Comparison of ENCODE assay signal across 8 mouse cellular contexts in genomic region chr2:164047197-164047690, GRCm38 (mm10). TPM values are rescaled to one million over a fixed set of nuclear protein-coding genes. Genes with fewer than 3 reads are reported as not detected.
DNase-seq lines count a peak whose midpoint lies in the region; ATAC-seq and TF ChIP-seq lines count a peak whose summit lies in the region.

No protein-coding gene starts in this region.

- peak; percentile 73 for DNase-seq in liver, postnatal 0 days
- no peak for DNase-seq in layer of hippocampus, adult 11-12 months (ENCODE audit: low spot score)
- no peak for DNase-seq in gastrocnemius, adult 8-10 months (ENCODE audit: low spot score in 2 of 2)

- H3K27ac ChIP-seq in bone marrow, adult 2 months (ENCODE audit: control insufficient read depth, insufficient read depth, low read depth, low read length, poor library complexity) = peak overlapping the region; percentile 59
- no peak overlapping the region for H3K27ac ChIP-seq in intestine, embryonic 16.5 days (ENCODE audit: low read length)
- no peak overlapping the region for H3K27ac ChIP-seq in liver, postnatal 0 days (ENCODE audit: low read depth)
- H3K27ac ChIP-seq in neural tube, embryonic 13.5 days (replicated peaks) = no peak overlapping the region

- peaks cover 1% of the 10 kb centered on the region for H3K4me1 ChIP-seq in bone marrow, adult 2 months (ENCODE audit: control insufficient read depth, insufficient read depth, low read length)
- no peaks in the 10 kb centered on the region for H3K4me1 ChIP-seq in intestine, embryonic 16.5 days (ENCODE audit: control insufficient read depth, insufficient read depth, low read length)
- peaks cover 3% of the 10 kb centered on the region; the same call in 1 of the 2 replicates for H3K4me1 ChIP-seq in liver, postnatal 0 days (ENCODE audit: insufficient read depth)
- peaks cover 3% of the 10 kb centered on the region; the same call in 1 of the 2 replicates for H3K4me1 ChIP-seq in neural tube, embryonic 13.5 days (replicated peaks)

- no peaks in the 10 kb centered on the region for H3K9me3 ChIP-seq in intestine, embryonic 16.5 days (ENCODE audit: control insufficient read depth, low read length)
- H3K9me3 ChIP-seq in liver, postnatal 0 days (ENCODE audit: low read length) = no peaks in the 10 kb centered on the region
- H3K9me3 ChIP-seq in neural tube, embryonic 13.5 days = no peaks in the 10 kb centered on the region

- no peak overlapping the region for H3K9ac ChIP-seq in intestine, embryonic 16.5 days (ENCODE audit: low read depth, low read length)
- no peak overlapping the region for H3K9ac ChIP-seq in liver, postnatal 0 days (replicated peaks)
- H3K9ac ChIP-seq in neural tube, embryonic 13.5 days = peak overlapping the region; percentile 43; the same call in 1 of the 2 replicates

- no peak for TF ChIP-seq POLR2A in bone marrow, adult 2 months (IDR thresholded peaks at IDR 0.05; ENCODE audit: borderline replicate concordance, control insufficient read depth, low read depth, low read length)

- no peak for TF ChIP-seq EP300 in liver, postnatal 0 days (IDR thresholded peaks at IDR 0.05; ENCODE audit: low read depth)

- H3K4me2 ChIP-seq in intestine, embryonic 16.5 days (ENCODE audit: low read depth, low read length) = peak overlapping the region; percentile 60
- peak overlapping the region; percentile 65 for H3K4me2 ChIP-seq in liver, postnatal 0 days (ENCODE audit: low read depth, low read length)
- H3K4me2 ChIP-seq in neural tube, embryonic 13.5 days = peak overlapping the region; percentile 49

- TF ChIP-seq CTCF in bone marrow, adult 2 months (IDR thresholded peaks at IDR 0.05; ENCODE audit: control insufficient read depth, insufficient read depth, low read length) = no peak
- TF ChIP-seq CTCF in liver, postnatal 0 days (IDR thresholded peaks at IDR 0.05; ENCODE audit: low read depth) = no peak

- WGBS in bone marrow, adult 2 months = 1% methylated on average over 16 of the region's 16 CpGs
- WGBS in intestine, embryonic 16.5 days = 3% methylated on average over 15 of the region's 16 CpGs
- WGBS in liver, postnatal 0 days (ENCODE audit: insufficient replicate concordance) = 3% methylated on average over 13 of the region's 16 CpGs
- WGBS in neural tube, embryonic 13.5 days = 6% methylated on average over 10 of the region's 16 CpGs

- H3K36me3 ChIP-seq in intestine, embryonic 16.5 days (ENCODE audit: control insufficient read depth, insufficient read depth, low read length) = no peaks in the 10 kb centered on the region
- peaks cover 5% of the 10 kb centered on the region for H3K36me3 ChIP-seq in liver, postnatal 0 days (replicated peaks; ENCODE audit: insufficient read depth, low read length)
- peaks cover 16% of the 10 kb centered on the region for H3K36me3 ChIP-seq in neural tube, embryonic 13.5 days

- H3K27me3 ChIP-seq in intestine, embryonic 16.5 days (replicated peaks; ENCODE audit: control insufficient read depth, insufficient read depth, low read length) = no peaks in the 10 kb centered on the region
- no peaks in the 10 kb centered on the region for H3K27me3 ChIP-seq in liver, postnatal 0 days (ENCODE audit: insufficient read depth, low read length)
- H3K27me3 ChIP-seq in neural tube, embryonic 13.5 days = no peaks in the 10 kb centered on the region

- peak overlapping the region; percentile 81 for H3K4me3 ChIP-seq in bone marrow, adult 2 months (replicated peaks; ENCODE audit: control insufficient read depth, low read depth, low read length)
- H3K4me3 ChIP-seq in intestine, embryonic 16.5 days (ENCODE audit: low read length) = peak overlapping the region; percentile 46
- 0 out of 2 replicates have a peak overlapping the region, but pooled peaks have one; percentile 20 for H3K4me3 ChIP-seq in liver, postnatal 0 days (ENCODE audit: low read depth, low read length)
- H3K4me3 ChIP-seq in neural tube, embryonic 13.5 days = peak overlapping the region; percentile 24

- ATAC-seq in CD4-positive, CD25-positive, alpha-beta regulatory T cell, adult 4 months = peak; percentile 96
- 0 out of 2 replicates have a peak, but pooled peaks have one; percentile 41 for ATAC-seq in erythroid progenitor cell, adult 5-6 weeks (replicated peaks; ENCODE audit: low FRiP score, poor library complexity, severe bottlenecking)
- ATAC-seq in intestine, embryonic 16.5 days = peak; percentile 94
- peak; percentile 82 for ATAC-seq in liver, postnatal 0 days
- ATAC-seq in neural tube, embryonic 13.5 days (ENCODE audit: low read depth) = peak; percentile 53; the same call in 1 of the 2 replicates

RNA-seq across cellular contexts. Expression of gene Pabpc1l, which starts 22.0 kb away (rescaled TPM):
- 1 to 10 TPM in 1 of 2 experiments, not detected in 1; 4.4 TPM for polyA plus RNA-seq in CD4-positive, CD25-positive, alpha-beta regulatory T cell, adult 4 months (2017; shearing (Covaris generic))
- 8.6 and 10.8 TPM in 2 replicates for polyA plus RNA-seq in bone marrow, adult 2 months (2011; ENCODE audit: insufficient read depth, insufficient read length, low replicate concordance, missing spikeins)
- total RNA-seq in erythroid progenitor cell, adult 5-6 weeks (2015; ENCODE audit: low replicate concordance) = 3.6 TPM in 1 of 2 replicates, not detected in the other
- total RNA-seq in erythroid progenitor cell, adult 5-6 weeks (2017; ENCODE audit: low replicate concordance) = not detected in 2 replicates
- 0.89 and 1.5 TPM in 2 replicates for polyA plus RNA-seq in intestine, embryonic 16.5 days (2015; fragmentation: Nextera tagmentation; extraction: Ambion mirVana)
- polyA plus RNA-seq in liver, postnatal 0 days (2015; fragmentation: Nextera tagmentation; extraction: Ambion mirVana) = 0.46 and 0.63 TPM in 2 replicates
- 1.2 and 1.7 TPM in 2 replicates for polyA plus RNA-seq in neural tube, embryonic 13.5 days (2015; fragmentation: Nextera tagmentation; extraction: Ambion mirVana)
- under 1 TPM in 1 of 4 experiments, not detected in 3; 0.31 TPM for total RNA-seq in gastrocnemius, adult 8-10 months (2022)

RNA-seq across cellular contexts. Expression of gene Stk4, which starts 22.9 kb away (rescaled TPM):
- polyA plus RNA-seq in CD4-positive, CD25-positive, alpha-beta regulatory T cell, adult 4 months (2017; shearing (Covaris generic)) = 100 to 1,000 TPM; 158 to 175 TPM
- 27.5 and 28.7 TPM in 2 replicates for polyA plus RNA-seq in bone marrow, adult 2 months (2011; ENCODE audit: insufficient read depth, insufficient read length, low replicate concordance, missing spikeins)
- total RNA-seq in erythroid progenitor cell, adult 5-6 weeks (2015; ENCODE audit: low replicate concordance) = 58.7 and 62.5 TPM in 2 replicates
- total RNA-seq in erythroid progenitor cell, adult 5-6 weeks (2017; ENCODE audit: low replicate concordance) = 40.8 and 74.2 TPM in 2 replicates
- polyA plus RNA-seq in intestine, embryonic 16.5 days (2015; fragmentation: Nextera tagmentation; extraction: Ambion mirVana) = 18.1 and 18.4 TPM in 2 replicates
- polyA plus RNA-seq in liver, postnatal 0 days (2015; fragmentation: Nextera tagmentation; extraction: Ambion mirVana) = 9.8 and 10.8 TPM in 2 replicates
- polyA plus RNA-seq in neural tube, embryonic 13.5 days (2015; fragmentation: Nextera tagmentation; extraction: Ambion mirVana) = 19.4 and 21.2 TPM in 2 replicates
- total RNA-seq in gastrocnemius, adult 8-10 months (2022) = 1 to 10 TPM; 6.2 to 8.5 (median 7.2) TPM

RNA-seq across cellular contexts. Expression of gene Tomm34, which starts 23.7 kb away (rescaled TPM):
- 100 to 1,000 TPM; 132 to 139 TPM for polyA plus RNA-seq in CD4-positive, CD25-positive, alpha-beta regulatory T cell, adult 4 months (2017; shearing (Covaris generic))
- polyA plus RNA-seq in bone marrow, adult 2 months (2011; ENCODE audit: insufficient read depth, insufficient read length, low replicate concordance, missing spikeins) = 34.6 and 50.9 TPM in 2 replicates
- 17.3 and 21.8 TPM in 2 replicates for total RNA-seq in erythroid progenitor cell, adult 5-6 weeks (2015; ENCODE audit: low replicate concordance)
- 9.9 and 10.2 TPM in 2 replicates for total RNA-seq in erythroid progenitor cell, adult 5-6 weeks (2017; ENCODE audit: low replicate concordance)
- polyA plus RNA-seq in intestine, embryonic 16.5 days (2015; fragmentation: Nextera tagmentation; extraction: Ambion mirVana) = 55.6 and 57.5 TPM in 2 replicates
- polyA plus RNA-seq in liver, postnatal 0 days (2015; fragmentation: Nextera tagmentation; extraction: Ambion mirVana) = 11.6 and 13.3 TPM in 2 replicates
- polyA plus RNA-seq in neural tube, embryonic 13.5 days (2015; fragmentation: Nextera tagmentation; extraction: Ambion mirVana) = 45.3 and 48.0 TPM in 2 replicates
- 10 to 100 TPM; 12.7 to 15.9 (median 13.6) TPM for total RNA-seq in gastrocnemius, adult 8-10 months (2022)

RNA-seq across cellular contexts. Expression of gene Ywhab, which starts 52.5 kb away (rescaled TPM):
- 10 to 100 TPM; 66.3 to 88.1 TPM for polyA plus RNA-seq in CD4-positive, CD25-positive, alpha-beta regulatory T cell, adult 4 months (2017; shearing (Covaris generic))
- 38.3 and 61.2 TPM in 2 replicates for polyA plus RNA-seq in bone marrow, adult 2 months (2011; ENCODE audit: insufficient read depth, insufficient read length, low replicate concordance, missing spikeins)
- total RNA-seq in erythroid progenitor cell, adult 5-6 weeks (2015; ENCODE audit: low replicate concordance) = 59.1 and 59.9 TPM in 2 replicates
- 33.0 and 34.5 TPM in 2 replicates for total RNA-seq in erythroid progenitor cell, adult 5-6 weeks (2017; ENCODE audit: low replicate concordance)
- polyA plus RNA-seq in intestine, embryonic 16.5 days (2015; fragmentation: Nextera tagmentation; extraction: Ambion mirVana) = 233 and 238 TPM in 2 replicates
- polyA plus RNA-seq in liver, postnatal 0 days (2015; fragmentation: Nextera tagmentation; extraction: Ambion mirVana) = 81.1 and 85.8 TPM in 2 replicates
- polyA plus RNA-seq in neural tube, embryonic 13.5 days (2015; fragmentation: Nextera tagmentation; extraction: Ambion mirVana) = 455 and 477 TPM in 2 replicates
- total RNA-seq in gastrocnemius, adult 8-10 months (2022) = 10 to 100 TPM; 39.0 to 41.5 (median 39.9) TPM

Comparison
In these comparisons a context has a peak if more than half of its experiments do, and no peak if none do; other contexts are left out.
1. ATAC-seq: peak in every context shown above with its lines; median percentile 96 in CD4-positive, CD25-positive, alpha-beta regulatory T cell, adult 4 months; 94 in intestine, embryonic 16.5 days; 82 in liver, postnatal 0 days; 53 in neural tube, embryonic 13.5 days; 41 in erythroid progenitor cell, adult 5-6 weeks.
2. H3K4me3 ChIP-seq: peak in every context shown above with its lines; median percentile 81 in bone marrow, adult 2 months; 46 in intestine, embryonic 16.5 days; 24 in neural tube, embryonic 13.5 days; 20 in liver, postnatal 0 days.